Mouse (Mus musculus) MEL (cell line): ENCODE data around the gene Ttll1. TPM values are rescaled to one million over a fixed set of nuclear protein-coding genes. Genes with fewer than 3 reads are reported as not detected.

Experiments
- DNase-seq: peaks from one replicate; pipeline ENCODE4 v3.0.0; 2011; ENCODE audit warnings: low read depth, low spot score
- H3K27ac ChIP-seq: 2 replicates; pipeline ENCODE4 v1.5.1; 2012; ENCODE audit warnings: low read depth, mild to moderate bottlenecking, control low read depth, low read length, moderate library complexity; ENCODE audit not compliant: control insufficient read depth
- H3K27me3 ChIP-seq, 2 experiments: fragments of 150-350 bp in 1 of 2; sonication (generic) in 1 of 2; 2 replicates each; pipeline ENCODE4 v1.6.1; 2012; ENCODE audit warnings: low read length in 2 of 2, mild to moderate bottlenecking in 2 of 2, improper control_type of control experiment in 1 of 2, moderate library complexity in 1 of 2; ENCODE audit not compliant: insufficient read depth in 2 of 2, control insufficient read depth in 1 of 2
- H3K36me3 ChIP-seq, 2 experiments: 2 replicates each; pipeline ENCODE4 v1.6.1; 2012 to 2014; ENCODE audit warnings: low read length in 2 of 2, improper control_type of control experiment in 1 of 2, inconsistent platforms in 1 of 2, mild to moderate bottlenecking in 1 of 2; ENCODE audit not compliant: insufficient read depth in 2 of 2, control insufficient read depth in 1 of 2
- H3K4me1 ChIP-seq, 2 experiments: fragments of 150-350 bp in 1 of 2; sonication (generic) in 1 of 2; 2 replicates each; pipeline ENCODE4 v1.6.1; 2012; ENCODE audit warnings: low read length in 2 of 2, improper control_type of control experiment in 1 of 2, mild to moderate bottlenecking in 1 of 2; ENCODE audit not compliant: insufficient read depth in 2 of 2, control insufficient read depth in 1 of 2
- H3K4me3 ChIP-seq, 2 experiments: fragments of 150-350 bp in 1 of 2; sonication (generic) in 1 of 2; 2 replicates each; pipeline ENCODE4 v1.5.1; 2012; ENCODE audit warnings: low read depth in 2 of 2, low read length in 2 of 2, mild to moderate bottlenecking in 2 of 2, moderate library complexity in 2 of 2, control low read depth in 1 of 2, improper control_type of control experiment in 1 of 2; ENCODE audit not compliant: control insufficient read depth in 1 of 2, insufficient read depth in 1 of 2
- H3K79me2 ChIP-seq: 2 replicates; pipeline ENCODE4 v1.6.1; 2012; ENCODE audit warnings: mild to moderate bottlenecking, low read length, moderate library complexity; ENCODE audit not compliant: control insufficient read depth, poor library complexity, insufficient read depth
- H3K9ac ChIP-seq: 2 replicates; pipeline ENCODE4 v1.6.1; 2012; ENCODE audit warnings: low read depth, mild to moderate bottlenecking, control low read depth, low read length, moderate library complexity; ENCODE audit not compliant: control insufficient read depth, poor library complexity, severe bottlenecking
- H3K9me3 ChIP-seq: fragments of 150-350 bp; sonication (generic); replicated peaks from 2 replicates; pipeline ENCODE4 v1.6.1; 2012; ENCODE audit warnings: mild to moderate bottlenecking, low read length, improper control_type of control experiment, moderate library complexity; ENCODE audit not compliant: insufficient read depth
- BHLHE40 ChIP-seq: IDR thresholded peaks from 2 replicates; pipeline ENCODE4 v1.6.1; 2012; ENCODE audit warnings: low read depth, mild to moderate bottlenecking, inconsistent platforms, low read length, improper control_type of control experiment, borderline replicate concordance
- CHD1 ChIP-seq: IDR thresholded peaks from 2 replicates; pipeline ENCODE4 v1.6.1; 2012; ENCODE audit warnings: low read depth, mild to moderate bottlenecking, inconsistent platforms, low read length, improper control_type of control experiment
- CHD2 ChIP-seq: IDR thresholded peaks from 2 replicates; pipeline ENCODE4 v1.6.1; 2011; ENCODE audit warnings: low read length, improper control_type of control experiment
- CTCF ChIP-seq, 3 experiments: IDR thresholded peaks in 2 of 3; conservative IDR thresholded peaks in 1 of 3; 2 replicates each; pipeline ENCODE4 v1.5.1; 2011 to 2012; ENCODE audit warnings: low read length in 3 of 3, low read depth in 2 of 3, mild to moderate bottlenecking in 2 of 3, improper control_type of control experiment in 1 of 3, inconsistent platforms in 1 of 3, mixed read lengths in 1 of 3, moderate library complexity in 1 of 3; ENCODE audit not compliant: control insufficient read depth in 1 of 3, insufficient read depth in 1 of 3, poor library complexity in 1 of 3, severe bottlenecking in 1 of 3
- E2F4 ChIP-seq: IDR thresholded peaks from 2 replicates; pipeline ENCODE4 v1.6.1; 2011; ENCODE audit warnings: low read depth, low read length, improper control_type of control experiment, borderline replicate concordance
- ELF1 ChIP-seq: IDR thresholded peaks from 2 replicates; pipeline ENCODE4 v1.6.1; 2014; ENCODE audit warnings: low read depth, mild to moderate bottlenecking, inconsistent platforms, low read length, improper control_type of control experiment, moderate library complexity
- EP300 ChIP-seq, 2 experiments: IDR thresholded peaks; 2 replicates each; pipeline ENCODE4 v1.6.1; 2011; ENCODE audit warnings: improper control_type of control experiment in 2 of 2, low read length in 2 of 2, low read depth in 1 of 2, mild to moderate bottlenecking in 1 of 2
- GABPA ChIP-seq: IDR thresholded peaks from 2 replicates; pipeline ENCODE4 v1.6.1; 2012; ENCODE audit warnings: low read depth, mild to moderate bottlenecking, inconsistent platforms, low read length, improper control_type of control experiment, moderate library complexity
- HCFC1 ChIP-seq: IDR thresholded peaks from 2 replicates; pipeline ENCODE4 v1.6.1; 2012; ENCODE audit warnings: low read depth, mild to moderate bottlenecking, inconsistent platforms, low read length, improper control_type of control experiment, moderate library complexity
- KAT2A ChIP-seq: conservative IDR thresholded peaks from 2 replicates; pipeline ENCODE4 v1.6.1; 2012; ENCODE audit warnings: low read depth, low read length, improper control_type of control experiment, inconsistent platforms
- MAFK ChIP-seq: IDR thresholded peaks from 2 replicates; pipeline ENCODE4 v1.6.1; 2011; ENCODE audit warnings: low read depth, mild to moderate bottlenecking, low read length, improper control_type of control experiment, borderline replicate concordance
- MAZ ChIP-seq: IDR thresholded peaks from 2 replicates; pipeline ENCODE4 v1.6.1; 2012; ENCODE audit warnings: low read depth, mild to moderate bottlenecking, inconsistent platforms, low read length, improper control_type of control experiment
- MYB ChIP-seq: IDR thresholded peaks from 2 replicates; pipeline ENCODE4 v1.6.1; 2011; ENCODE audit warnings: mild to moderate bottlenecking, low read depth, low read length, improper control_type of control experiment
- NELFE ChIP-seq: IDR thresholded peaks from 2 replicates; pipeline ENCODE4 v1.6.1; 2011; ENCODE audit warnings: low read depth, low read length, improper control_type of control experiment
- NRF1 ChIP-seq: IDR thresholded peaks from 2 replicates; pipeline ENCODE4 v1.6.1; 2014; ENCODE audit warnings: low read depth, mild to moderate bottlenecking, inconsistent platforms, low read length, improper control_type of control experiment, moderate library complexity; ENCODE audit not compliant: poor library complexity, insufficient read depth, severe bottlenecking
- POLR2A ChIP-seq, 2 experiments: IDR thresholded peaks; 2 replicates each; pipeline ENCODE4 v1.6.1; 2011 to 2012; ENCODE audit warnings: low read length in 2 of 2, mild to moderate bottlenecking in 2 of 2, control low read depth in 1 of 2, improper control_type of control experiment in 1 of 2, low read depth in 1 of 2, moderate library complexity in 1 of 2; ENCODE audit not compliant: control insufficient read depth in 1 of 2, insufficient read depth in 1 of 2, poor library complexity in 1 of 2
- POLR2AphosphoS5 ChIP-seq: IDR thresholded peaks from 2 replicates; pipeline ENCODE4 v1.6.1; 2012; ENCODE audit warnings: low read depth, borderline replicate concordance, mild to moderate bottlenecking, inconsistent platforms, low read length, moderate library complexity, mixed read lengths
- RAD21 ChIP-seq: IDR thresholded peaks from 2 replicates; pipeline ENCODE4 v1.6.1; 2011; ENCODE audit warnings: mild to moderate bottlenecking, low read depth, low read length, improper control_type of control experiment
- RCOR1 ChIP-seq: IDR thresholded peaks from 2 replicates; pipeline ENCODE4 v1.6.1; 2012; ENCODE audit warnings: low read depth, mild to moderate bottlenecking, inconsistent platforms, low read length, improper control_type of control experiment
- SIN3A ChIP-seq: IDR thresholded peaks from 2 replicates; pipeline ENCODE4 v1.6.1; 2012; ENCODE audit warnings: low read length, improper control_type of control experiment, inconsistent platforms
- TBP ChIP-seq: IDR thresholded peaks from 2 replicates; pipeline ENCODE4 v1.8.0; 2011; ENCODE audit warnings: low read depth, low read length, improper control_type of control experiment
- TCF12 ChIP-seq: IDR thresholded peaks from 2 replicates; pipeline ENCODE4 v1.6.1; 2014; ENCODE audit warnings: low read depth, mild to moderate bottlenecking, inconsistent platforms, low read length, improper control_type of control experiment, moderate library complexity
- UBTF ChIP-seq: IDR thresholded peaks from 2 replicates; pipeline ENCODE4 v1.6.1; 2012; ENCODE audit warnings: low read depth, mild to moderate bottlenecking, inconsistent platforms, low read length, improper control_type of control experiment, moderate library complexity, borderline replicate concordance; ENCODE audit not compliant: insufficient read depth
- USF1 ChIP-seq: IDR thresholded peaks from 2 replicates; pipeline ENCODE4 v1.6.1; 2014; ENCODE audit warnings: low read depth, mild to moderate bottlenecking, inconsistent platforms, low read length, improper control_type of control experiment, moderate library complexity
- USF2 ChIP-seq, 2 experiments: IDR thresholded peaks; 2 replicates each; pipeline ENCODE4 v1.6.1; 2011 to 2012; ENCODE audit warnings: improper control_type of control experiment in 2 of 2, low read length in 2 of 2, borderline replicate concordance in 1 of 2, inconsistent platforms in 1 of 2, low read depth in 1 of 2, mild to moderate bottlenecking in 1 of 2; ENCODE audit not compliant: insufficient read depth in 1 of 2
- ZC3H11A ChIP-seq: IDR thresholded peaks from 2 replicates; pipeline ENCODE4 v1.6.1; 2012; ENCODE audit warnings: low read depth, mild to moderate bottlenecking, inconsistent platforms, low read length, improper control_type of control experiment
- ZKSCAN1 ChIP-seq: IDR thresholded peaks from 2 replicates; pipeline ENCODE4 v1.6.1; 2012; ENCODE audit warnings: low read depth, mild to moderate bottlenecking, inconsistent platforms, low read length, improper control_type of control experiment, moderate library complexity
- ZMIZ1 ChIP-seq: IDR thresholded peaks from 2 replicates; pipeline ENCODE4 v1.6.1; 2012; ENCODE audit warnings: low read depth, mild to moderate bottlenecking, inconsistent platforms, low read length, improper control_type of control experiment, moderate library complexity
- polyA plus RNA-seq, 2 experiments: library from polyadenylated mRNA; stranded (reverse) in 1 of 2; unstranded in 1 of 2; fragments of >175 nt in 1 of 2; fragments of >200 nt in 1 of 2; gene quantifications; 2 replicates each; pipeline versions ENCODE4 v1.2.1 to v1.2.4; 2012; ENCODE audit warnings: low replicate concordance in 2 of 2, low read depth in 1 of 2; ENCODE audit not compliant: insufficient read length in 2 of 2, insufficient read depth in 1 of 2, missing spikeins in 1 of 2
- total RNA-seq: library from RNA; depleted of rRNA; stranded (reverse); fragments of 300-350 nt; gene quantifications from 2 replicates; pipeline ENCODE4 v1.2.3, GENCODE M21; 2012

Gene Ttll1
- total and polyA plus RNA-seq, 3 experiments: 3.4 to 14.1 TPM; not detected in 1

DNA sequence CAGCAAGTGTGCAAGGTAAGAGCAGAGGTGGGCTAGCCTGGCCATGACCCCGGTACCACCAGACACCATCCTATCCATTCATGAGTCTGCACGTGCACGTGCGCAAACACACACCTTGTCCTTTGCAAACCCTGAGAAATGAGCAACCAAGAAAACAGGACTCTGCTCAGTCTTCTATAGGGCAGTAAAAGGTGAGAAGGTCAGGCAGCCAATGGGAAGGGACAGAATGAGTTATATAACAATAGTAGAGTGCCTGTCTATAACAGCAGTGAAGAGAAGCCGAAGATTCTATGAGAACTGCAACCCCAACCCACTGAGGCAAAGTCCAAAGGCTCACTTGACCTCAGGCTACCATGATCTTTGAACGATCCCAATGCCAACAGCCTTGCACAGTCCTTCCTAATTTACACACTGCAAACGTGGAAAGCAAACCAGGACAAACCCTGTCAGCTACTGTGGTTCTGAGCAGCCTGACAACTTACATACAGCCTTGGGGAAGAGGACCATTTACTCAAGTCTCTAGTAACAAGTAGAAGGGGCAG lies 58.4 kb downstream of the Ttll1 start:
- H3K36me3 ChIP-seq: peaks cover 0 to 19% of the 10 kb centered on the region in 2 experiments; a peak in 2 of 4 replicates
- H3K9ac ChIP-seq: no peak overlapping the region
- peaks cover 56% of the 10 kb centered on the region for H3K79me2 ChIP-seq
- peaks cover 12 to 24% of the 10 kb centered on the region in 2 experiments for H3K4me1 ChIP-seq
- DNase-seq: no peak
- H3K4me3 ChIP-seq: no peak overlapping the region
- H3K9me3 ChIP-seq: no peaks in the 10 kb centered on the region
- peak overlapping the region; percentile 35; the same call in 1 of the 2 replicates for H3K27ac ChIP-seq
- TF ChIP-seq KAT2A: no peak
- no peak for TF ChIP-seq RAD21
- 0 out of 2 replicates have a peak, but pooled peaks have one; percentile 8 for TF ChIP-seq NELFE
- TF ChIP-seq ZC3H11A: no peak
- peak; percentile 56; the same call in 1 of the 2 replicates for TF ChIP-seq BHLHE40
- TF ChIP-seq POLR2AphosphoS5: no peak
- TF ChIP-seq CHD2: no peak
- TF ChIP-seq MYB: no peak
- no peaks in the 10 kb centered on the region for H3K27me3 ChIP-seq

DNA sequence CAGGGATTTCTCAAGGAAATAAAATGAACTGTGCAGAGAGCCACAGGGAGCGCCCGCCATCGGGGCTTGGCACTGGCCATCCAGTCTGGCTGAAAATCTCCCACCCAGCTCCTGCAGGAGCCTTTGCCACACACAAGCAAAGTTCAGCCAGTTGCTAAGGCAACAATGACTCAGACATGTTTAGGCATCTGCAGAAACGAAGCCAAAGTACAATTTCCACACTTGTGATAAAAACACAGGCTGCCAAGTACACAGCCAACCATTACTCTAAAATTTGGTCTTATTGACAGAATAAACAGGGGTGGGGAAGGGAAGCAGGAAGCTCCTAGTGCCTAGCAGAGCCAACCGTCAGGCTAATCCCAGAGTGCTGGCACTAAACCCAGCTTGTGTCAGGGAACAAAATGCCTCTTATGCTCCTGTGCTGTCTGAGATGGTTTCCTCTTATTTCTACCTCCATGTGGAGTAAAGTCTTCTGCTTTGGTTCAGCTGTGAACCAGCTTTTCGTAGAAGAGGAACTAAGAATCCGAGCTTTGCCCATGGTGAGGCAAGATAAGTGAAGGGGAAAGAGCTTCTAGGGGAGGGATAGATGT lies 59.0 kb downstream of the Ttll1 start:
- peaks cover 52% of the 10 kb centered on the region for H3K79me2 ChIP-seq
- no peaks in the 10 kb centered on the region for H3K27me3 ChIP-seq
- H3K4me1 ChIP-seq: peaks cover 12 to 24% of the 10 kb centered on the region in 2 experiments
- DNase-seq: peak; percentile 90
- H3K9me3 ChIP-seq: no peaks in the 10 kb centered on the region
- H3K4me3 ChIP-seq: no peak overlapping the region
- H3K9ac ChIP-seq: no peak overlapping the region; the same call in 1 of the 2 replicates
- peak overlapping the region; percentile 56 for H3K27ac ChIP-seq
- peaks cover 0 to 19% of the 10 kb centered on the region in 2 experiments; a peak in 2 of 4 replicates for H3K36me3 ChIP-seq
- no peak for TF ChIP-seq ELF1
- TF ChIP-seq UBTF: no peak
- TF ChIP-seq TCF12: peak; percentile 80
- TF ChIP-seq RCOR1: peak; percentile 74; the same call in 1 of the 2 replicates
- peak; percentile 19; the same call in 1 of the 2 replicates for TF ChIP-seq HCFC1
- TF ChIP-seq NELFE: 0 out of 2 replicates have a peak, but pooled peaks have one; percentile 10
- TF ChIP-seq SIN3A: peak; percentile 67
- TF ChIP-seq USF2 (IDR thresholded peaks at IDR 0.05; ENCODE audit: borderline replicate concordance in 1 of 2, insufficient read depth in 1 of 2, low read depth in 1 of 2, low read length in 2 of 2): no peak
- no peak for TF ChIP-seq ZMIZ1
- TF ChIP-seq CHD1: no peak
- no peak for TF ChIP-seq GABPA
- TF ChIP-seq ZC3H11A: peak; percentile 2; the same call in 1 of the 2 replicates
- 0 out of 2 replicates have a peak, but pooled peaks have one; percentile 53 for TF ChIP-seq TBP
- no peak for TF ChIP-seq MAFK
- no peak for TF ChIP-seq KAT2A
- no peak for TF ChIP-seq USF1
- no peak for TF ChIP-seq RAD21
- TF ChIP-seq CTCF (IDR thresholded peaks at IDR 0.05 in 2 of 3, conservative IDR thresholded peaks at IDR 0.05 in 1 of 3; ENCODE audit: control insufficient read depth in 1 of 3, insufficient read depth in 1 of 3, low read depth in 2 of 3, low read length in 3 of 3, poor library complexity in 1 of 3, severe bottlenecking in 1 of 3): no peak
- TF ChIP-seq NRF1: no peak
- no peak for TF ChIP-seq BHLHE40
- TF ChIP-seq E2F4: no peak
- no peak for TF ChIP-seq MYB
- TF ChIP-seq POLR2AphosphoS5: no peak
- peak; percentile 63 to 70; a peak in 3 of 4 replicates for TF ChIP-seq EP300 (IDR thresholded peaks at IDR 0.05; ENCODE audit: low read depth in 1 of 2, low read length in 2 of 2)
- no peak for TF ChIP-seq ZKSCAN1
- TF ChIP-seq POLR2A (IDR thresholded peaks at IDR 0.05; ENCODE audit: control insufficient read depth in 1 of 2, insufficient read depth in 1 of 2, low read depth in 1 of 2, low read length in 2 of 2, poor library complexity in 1 of 2): no peak
- TF ChIP-seq MAZ: no peak
